Mouse (Mus musculus) E14TG2a.4 (cell line): ENCODE data around the gene 1520401A03Rik.

Source experiments
- CTCF ChIP-seq: conservative IDR thresholded peaks from 2 replicates; pipeline ENCODE4 v1.5.1; 2014; ENCODE audit warnings: low read length
- NANOG ChIP-seq: IDR thresholded peaks from 2 replicates; pipeline ENCODE4 v1.6.1; 2014; ENCODE audit warnings: borderline replicate concordance, low read length, mixed read lengths
- POU5F1 ChIP-seq: IDR thresholded peaks from 2 replicates; pipeline ENCODE4 v1.6.1; 2014; ENCODE audit warnings: low read length, borderline replicate concordance

GRCm38 (mm10) chr17:23762976-23763375 lies 40.4 kb upstream of the 1520401A03Rik start:
- TF ChIP-seq CTCF (no peak), NANOG (no peak), POU5F1 (no peak)
